Mouse (Mus musculus): Measurements from ENCODE around the gene Map7.

DNA sequence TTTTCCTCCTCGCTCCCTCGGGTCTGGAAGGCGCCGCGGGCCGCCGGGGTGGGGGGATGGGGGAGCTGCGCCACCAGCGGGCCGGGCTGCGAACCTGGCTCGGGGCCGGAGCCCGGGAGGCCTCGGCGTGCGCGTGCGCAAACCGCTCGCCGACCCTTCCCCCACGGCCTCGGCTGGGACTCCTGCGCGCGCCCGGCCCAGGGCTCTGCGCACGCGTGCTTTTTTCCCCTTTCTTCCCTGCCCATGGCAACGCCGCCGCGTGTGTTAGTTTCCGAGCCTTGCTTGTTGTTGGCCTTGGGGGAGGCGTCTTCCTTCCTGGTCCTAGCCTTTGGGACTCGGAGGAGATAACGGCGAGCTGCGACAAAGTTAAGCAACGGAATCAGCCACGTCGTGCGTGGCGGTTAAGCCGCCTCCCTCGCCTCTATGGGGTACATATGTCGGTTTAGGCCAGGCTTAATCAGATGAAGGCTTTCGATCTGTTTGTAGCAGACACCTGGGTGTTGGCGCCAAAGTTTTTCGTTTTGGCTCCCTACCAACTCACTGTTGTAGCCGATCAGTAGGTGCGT, 164.5 kb downstream of the Map7 start:
- TF ChIP-seq CTCF (IDR thresholded peaks at IDR 0.05; ENCODE audit: borderline replicate concordance, insufficient read depth, low read depth, low read length) (no peak), POLR2A (IDR thresholded peaks at IDR 0.05; ENCODE audit: borderline replicate concordance, insufficient read depth, low read length) (no peak)
